Mouse (Mus musculus): ENCODE data around the gene Gnai3. TPM values are rescaled to one million over a fixed set of nuclear protein-coding genes. Genes with fewer than 3 reads are reported as not detected.

Gene Gnai3
- total and polyA plus RNA-seq, 3 experiments = 54.1 to 145 (median 78.7) TPM

GRCm38 (mm10) chr3:108129804-108130203 is 16.1 kb downstream of the Gnai3 start:
- no peak for DNase-seq (ENCODE audit: extremely low read depth)
- Histone ChIP-seq H3K27ac (ENCODE audit: insufficient read depth, low read depth) (no peak overlapping the region), H3K9me3 (replicated peaks; ENCODE audit: low read length) (no peaks in the 10 kb centered on the region), H3K36me3 (replicated peaks in 1 of 2; ENCODE audit: control insufficient read depth in 1 of 2, insufficient read depth in 1 of 2, low read length in 1 of 2) (peaks cover 4 to 37% of the 10 kb centered on the region in 2 experiments), H3K9ac (ENCODE audit: insufficient read depth, low read depth) (no peak overlapping the region), H3K27me3 (replicated peaks) (no peaks in the 10 kb centered on the region), H3K79me2 (replicated peaks; ENCODE audit: control insufficient read depth, extremely low read depth, insufficient read depth, poor library complexity, severe bottlenecking) (peaks cover 29% of the 10 kb centered on the region), H3K4me1 (ENCODE audit: control insufficient read depth in 1 of 2, insufficient read depth in 2 of 2) (peaks cover 9 to 72% of the 10 kb centered on the region in 2 experiments; a peak in 3 of 4 replicates), H3K4me2 (ENCODE audit: insufficient read depth, low read depth, poor library complexity, severe bottlenecking) (no peak overlapping the region), H3K4me3 (replicated peaks in 1 of 3; ENCODE audit: low read depth in 2 of 3, low read length in 2 of 3, poor library complexity in 1 of 3) (no peak overlapping the region)
- dilution Hi-C loops (cut with MboI; ENCODE audit: extremely low pct_ligation_motif_present, extremely low pct_unique_long_range_greater_than_20kb, low sequenced_read_pairs) (no loop called here), in situ Hi-C loops (cut with MboI; ENCODE audit: low pct_ligation_motif_present, low pct_unique_long_range_greater_than_20kb, low sequenced_read_pairs) (no loop called here)
- TF ChIP-seq POLR2AphosphoS2 (IDR thresholded peaks at IDR 0.05; ENCODE audit: low read depth, low read length) (no peak), SMC3 (IDR thresholded peaks at IDR 0.05; ENCODE audit: low read depth, low read length) (no peak), E2F4 (IDR thresholded peaks at IDR 0.05; ENCODE audit: insufficient replicate concordance, low read depth, low read length) (no peak), JUND (conservative IDR thresholded peaks at IDR 0.05; ENCODE audit: low read depth, low read length) (no peak), KAT2A (IDR thresholded peaks at IDR 0.05; ENCODE audit: insufficient replicate concordance, low read length) (no peak), NRF1 (IDR thresholded peaks at IDR 0.05; ENCODE audit: low read depth, low read length) (no peak), ELF1 (IDR thresholded peaks at IDR 0.05; ENCODE audit: low read depth, low read length) (no peak), IRF4 (IDR thresholded peaks at IDR 0.05; ENCODE audit: low read depth, low read length) (no peak), JUN (IDR thresholded peaks at IDR 0.05; ENCODE audit: insufficient read depth, low read depth, low read length) (no peak), ZC3H11A (IDR thresholded peaks at IDR 0.05; ENCODE audit: low read depth, low read length) (no peak), MAFK (IDR thresholded peaks at IDR 0.05; ENCODE audit: insufficient replicate concordance, low read length) (no peak), PAX5 (IDR thresholded peaks at IDR 0.05; ENCODE audit: low read length) (no peak), CHD1 (IDR thresholded peaks at IDR 0.05; ENCODE audit: low read depth, low read length) (no peak), ZNF384 (IDR thresholded peaks at IDR 0.05; ENCODE audit: low read depth, low read length) (no peak), MXI1 (IDR thresholded peaks at IDR 0.05; ENCODE audit: low read depth, low read length) (no peak), MYC (IDR thresholded peaks at IDR 0.05; ENCODE audit: low read depth, low read length) (no peak)

- dilution Hi-C loops (cut with MboI; ENCODE audit: extremely low pct_ligation_motif_present, extremely low pct_unique_long_range_greater_than_20kb, low sequenced_read_pairs) = no loop called here
- no peak for TF ChIP-seq POLR2AphosphoS2 (IDR thresholded peaks at IDR 0.05; ENCODE audit: low read depth, low read length)
- no peak for TF ChIP-seq CHD1 (IDR thresholded peaks at IDR 0.05; ENCODE audit: low read depth, low read length)
- no peak for TF ChIP-seq SMC3 (IDR thresholded peaks at IDR 0.05; ENCODE audit: low read depth, low read length)
- TF ChIP-seq SIN3A (IDR thresholded peaks at IDR 0.05; ENCODE audit: low read length) = no peak
- TF ChIP-seq ZC3H11A (IDR thresholded peaks at IDR 0.05; ENCODE audit: low read depth, low read length) = no peak
- 0 out of 2 replicates have a peak, but pooled peaks have one; percentile 19 for TF ChIP-seq JUND (conservative IDR thresholded peaks at IDR 0.05; ENCODE audit: low read depth, low read length)
- no peak for TF ChIP-seq USF1 (IDR thresholded peaks at IDR 0.05; ENCODE audit: low read depth, low read length)
- no peak for TF ChIP-seq UBTF (IDR thresholded peaks at IDR 0.05; ENCODE audit: low read depth, low read length)
- H3K27ac ChIP-seq (ENCODE audit: insufficient read depth, low read depth) = no peak overlapping the region
- no peaks in the 10 kb centered on the region for H3K9me3 ChIP-seq (replicated peaks; ENCODE audit: low read length)
- peaks cover 4 to 42% of the 10 kb centered on the region in 2 experiments for H3K36me3 ChIP-seq (replicated peaks in 1 of 2; ENCODE audit: control insufficient read depth in 1 of 2, insufficient read depth in 1 of 2, low read length in 1 of 2)
- no peak overlapping the region for H3K9ac ChIP-seq (ENCODE audit: insufficient read depth, low read depth)
- H3K4me2 ChIP-seq (ENCODE audit: insufficient read depth, low read depth, poor library complexity, severe bottlenecking) = no peak overlapping the region
- H3K79me2 ChIP-seq (replicated peaks; ENCODE audit: control insufficient read depth, extremely low read depth, insufficient read depth, poor library complexity, severe bottlenecking) = peaks cover 27% of the 10 kb centered on the region
- no peak overlapping the region for H3K4me3 ChIP-seq (replicated peaks in 1 of 3; ENCODE audit: low read depth in 2 of 3, low read length in 2 of 3, poor library complexity in 1 of 3)
- in situ Hi-C loops (cut with MboI; ENCODE audit: low pct_ligation_motif_present, low pct_unique_long_range_greater_than_20kb, low sequenced_read_pairs) = no loop called here
- no peak for DNase-seq (ENCODE audit: extremely low read depth)
- H3K27me3 ChIP-seq (replicated peaks) = no peaks in the 10 kb centered on the region
- H3K4me1 ChIP-seq (ENCODE audit: control insufficient read depth in 1 of 2, insufficient read depth in 2 of 2) = peaks cover 9 to 72% of the 10 kb centered on the region in 2 experiments; a peak in 3 of 4 replicates
Measured at GRCm38 (mm10) chr3:108129367-108129766, 16.6 kb downstream of the Gnai3 start.
